Mouse (Mus musculus): ENCODE results near the gene Maz.

- no peak for TF ChIP-seq CTCF (IDR thresholded peaks at IDR 0.05; ENCODE audit: low read depth, low read length)
- no peak for TF ChIP-seq POLR2A (IDR thresholded peaks at IDR 0.05; ENCODE audit: borderline replicate concordance, low read depth, low read length)
Measured at GRCm38 (mm10) chr7:127004122-127004875, 22.5 kb downstream of the Maz start.

Data from bone marrow macrophage, adult 2 months (primary cell).